Mouse (Mus musculus) liver, postnatal 0 days (tissue): ENCODE data around the gene Fbxo39.

Source experiments
- CTCF ChIP-seq: sonication (generic); IDR thresholded peaks from 2 replicates; pipeline ENCODE4 v1.5.1; 2016; ENCODE audit warnings: antibody characterized with exemption, low read depth
- EP300 ChIP-seq: IDR thresholded peaks from 2 replicates; pipeline ENCODE4 v1.6.1; 2016; ENCODE audit warnings: antibody characterized with exemption, low read depth, mild to moderate bottlenecking

- TF ChIP-seq CTCF (no peak), EP300 (no peak)
These were observed 34.8 kb downstream of the Fbxo39 start for GRCm38 (mm10) chr11:72349016-72349415.
